Mouse (Mus musculus) brain, embryonic 14.5 days (tissue): ENCODE results near the gene Shb. TPM values are rescaled to one million over a fixed set of nuclear protein-coding genes. Genes with fewer than 3 reads are reported as not detected.
"Not testable (repeated sequence)": the region's sequence is repeated elsewhere in the genome, so short reads cannot be mapped to it uniquely, and the experiment has no call there.

Experiments
- DNase-seq: peaks from one replicate; pipeline ENCODE4 v3.0.0-alpha.2; 2011; ENCODE audit warnings: low read depth
- CTCF ChIP-seq: fragments of 200-500 bp; IDR thresholded peaks from 2 replicates; pipeline ENCODE4 v1.5.1; 2012; ENCODE audit warnings: inconsistent platforms, mild to moderate bottlenecking, moderate library complexity, borderline replicate concordance; ENCODE audit not compliant: insufficient read depth, insufficient read length; ENCODE audit errors: extremely low read depth
- POLR2A ChIP-seq: fragments of 200-500 bp; IDR thresholded peaks from 2 replicates; pipeline ENCODE4 v1.6.1; 2012; ENCODE audit warnings: mild to moderate bottlenecking, inconsistent platforms, borderline replicate concordance; ENCODE audit not compliant: poor library complexity, insufficient read depth, insufficient read length, severe bottlenecking; ENCODE audit errors: extremely low read depth
- polyA plus RNA-seq: library from polyadenylated mRNA; depleted of rRNA; stranded (reverse); fragments of >200 nt; gene quantifications from 2 replicates; pipeline ENCODE4 v1.2.3, GENCODE M21; 2012

The Shb gene
- polyA plus RNA-seq, 1 experiment = 36.4 TPM

GRCm38 (mm10) chr4:45404086-45404485 lies 128.2 kb downstream of the Shb start:
- DNase-seq = no peak
- TF ChIP-seq CTCF (no peak), POLR2A (no peak)

GRCm38 (mm10) chr4:45403499-45403878 lies 128.8 kb downstream of the Shb start:
- TF ChIP-seq POLR2A = no peak
- TF ChIP-seq CTCF = no peak
- DNase-seq = no peak

- no peak for DNase-seq
- no peak for TF ChIP-seq CTCF
- no peak for TF ChIP-seq POLR2A
Measured at GRCm38 (mm10) chr4:45402878-45403498, 129.3 kb downstream of the Shb start.

GRCm38 (mm10) chr4:45402281-45402680 lies 130.0 kb downstream of the Shb start:
- no peak for DNase-seq
- TF ChIP-seq POLR2A (no peak), CTCF (no peak)

- TF ChIP-seq POLR2A = no peak
- no peak for TF ChIP-seq CTCF
- no peak for DNase-seq
Measured at GRCm38 (mm10) chr4:45399421-45400210, 132.7 kb downstream of the Shb start.

- not testable (repeated sequence) for DNase-seq
Measured at GRCm38 (mm10) chr4:45398315-45398714, 134.0 kb downstream of the Shb start.

GRCm38 (mm10) chr4:45396211-45396610 lies 136.1 kb downstream of the Shb start:
- not testable (repeated sequence) for DNase-seq

GRCm38 (mm10) chr4:45393658-45394057 lies 138.6 kb downstream of the Shb start:
- no peak for TF ChIP-seq CTCF
- no peak for TF ChIP-seq POLR2A
- DNase-seq = no peak

- DNase-seq = no peak
Measured at GRCm38 (mm10) chr4:45392994-45393393, 139.3 kb downstream of the Shb start.

GRCm38 (mm10) chr4:45392572-45392971 lies 139.7 kb downstream of the Shb start:
- no peak for DNase-seq
- TF ChIP-seq CTCF (no peak), POLR2A (no peak)

More at GRCm38 (mm10) chr4:45392994-45393393, 139.3 kb downstream of the Shb start:
- TF ChIP-seq CTCF (no peak), POLR2A (no peak)

GRCm38 (mm10) chr4:45392099-45392498 lies 140.2 kb downstream of the Shb start:
- no peak for DNase-seq

GRCm38 (mm10) chr4:45387296-45387695 lies 145.0 kb downstream of the Shb start:
- DNase-seq = not testable (repeated sequence)

More at GRCm38 (mm10) chr4:45392099-45392498, 140.2 kb downstream of the Shb start:
- TF ChIP-seq CTCF = peak; percentile 26; the same call in 1 of the 2 replicates
- TF ChIP-seq POLR2A = no peak

- not testable (repeated sequence) for DNase-seq
Measured at GRCm38 (mm10) chr4:45382133-45382532, 150.1 kb downstream of the Shb start.

- DNase-seq = not testable (repeated sequence)
Measured at GRCm38 (mm10) chr4:45380903-45381580, 151.2 kb downstream of the Shb start.
